Mouse (Mus musculus) brain, embryonic 14.5 days (tissue): Measurements from ENCODE around the gene Sema3b.

Experiments used
- CTCF ChIP-seq: fragments of 200-500 bp; IDR thresholded peaks from 2 replicates; pipeline ENCODE4 v1.5.1; 2012; ENCODE audit warnings: inconsistent platforms, mild to moderate bottlenecking, moderate library complexity, borderline replicate concordance; ENCODE audit not compliant: insufficient read depth, insufficient read length; ENCODE audit errors: extremely low read depth
- POLR2A ChIP-seq: fragments of 200-500 bp; IDR thresholded peaks from 2 replicates; pipeline ENCODE4 v1.6.1; 2012; ENCODE audit warnings: mild to moderate bottlenecking, inconsistent platforms, borderline replicate concordance; ENCODE audit not compliant: poor library complexity, insufficient read depth, insufficient read length, severe bottlenecking; ENCODE audit errors: extremely low read depth

GRCm38 (mm10) chr9:107596619-107597569 lies 12.1 kb downstream of the Sema3b start:
- no peak for TF ChIP-seq POLR2A
- TF ChIP-seq CTCF = no peak
